Mouse (Mus musculus) macrophage (primary cell): ENCODE results near the gene Cntnap5b. TPM values are rescaled to one million over a fixed set of nuclear protein-coding genes. Genes with fewer than 3 reads are reported as not detected.

ENCODE experiments used
- H3K27ac ChIP-seq: fragments of 350-480 bp; formaldehyde crosslinking; 2 replicates; pipeline ENCODE4 v1.9.0; 2021
- H3K36me3 ChIP-seq: fragments of 350-480 bp; formaldehyde crosslinking; 2 replicates; pipeline ENCODE4 v1.9.0; 2021; ENCODE audit errors: inconsistent target
- H3K4me3 ChIP-seq: fragments of 350-480 bp; formaldehyde crosslinking; 2 replicates; pipeline ENCODE4 v1.9.0; 2021; ENCODE audit errors: inconsistent target
- H3K79me2 ChIP-seq: fragments of 350-480 bp; formaldehyde crosslinking; 2 replicates; pipeline ENCODE4 v1.9.0; 2021; ENCODE audit errors: inconsistent target
- WGBS: methylation state at CpG from one replicate; pipeline ENCODE4 v1.1.7; 2026; ENCODE audit warnings: inconsistent platforms; ENCODE audit not compliant: missing documents; 5-methylcytosine and 5-hydroxymethylcytosine counted together
- polyA plus RNA-seq: library from polyadenylated mRNA; stranded (reverse); fragments of 250-400 nt; gene quantifications from 3 replicates; pipeline ENCODE4 v1.2.4, GENCODE M21; 2018; ENCODE audit warnings: inconsistent platforms

The Cntnap5b gene
- polyA plus RNA-seq, 1 experiment from 2014 or later, result not detected

DNA sequence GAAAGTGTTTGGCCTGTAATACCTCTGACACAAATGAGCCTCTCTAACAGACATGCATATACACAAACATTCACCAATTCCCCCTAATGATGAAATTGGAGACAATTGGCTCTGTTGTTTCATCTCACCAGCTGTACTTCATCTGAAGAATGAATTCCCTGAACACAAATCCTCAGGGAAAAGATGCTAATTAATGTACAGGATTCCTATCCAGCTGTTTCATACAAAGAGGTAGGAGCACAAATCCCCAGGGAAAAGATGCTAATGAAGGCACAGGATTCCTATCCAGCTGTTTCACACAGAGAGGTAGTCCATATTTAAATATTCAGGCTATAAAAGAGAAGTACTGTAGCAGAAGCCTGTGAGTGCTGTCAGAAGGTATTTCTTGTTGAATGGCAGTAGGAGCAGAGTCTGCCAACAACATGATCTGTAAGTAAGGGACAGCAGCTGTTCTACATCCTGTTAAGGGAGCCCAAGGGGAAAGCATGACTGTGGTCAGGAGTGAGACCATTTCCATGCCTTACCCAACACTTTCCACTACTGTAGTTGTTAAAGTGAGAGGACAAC lies 644.2 kb downstream of the Cntnap5b start:
- no peaks in the 10 kb centered on the region for H3K36me3 ChIP-seq
- H3K4me3 ChIP-seq, result no peak overlapping the region
- H3K27ac ChIP-seq, result no peak overlapping the region
- H3K79me2 ChIP-seq, result no peaks in the 10 kb centered on the region

DNA sequence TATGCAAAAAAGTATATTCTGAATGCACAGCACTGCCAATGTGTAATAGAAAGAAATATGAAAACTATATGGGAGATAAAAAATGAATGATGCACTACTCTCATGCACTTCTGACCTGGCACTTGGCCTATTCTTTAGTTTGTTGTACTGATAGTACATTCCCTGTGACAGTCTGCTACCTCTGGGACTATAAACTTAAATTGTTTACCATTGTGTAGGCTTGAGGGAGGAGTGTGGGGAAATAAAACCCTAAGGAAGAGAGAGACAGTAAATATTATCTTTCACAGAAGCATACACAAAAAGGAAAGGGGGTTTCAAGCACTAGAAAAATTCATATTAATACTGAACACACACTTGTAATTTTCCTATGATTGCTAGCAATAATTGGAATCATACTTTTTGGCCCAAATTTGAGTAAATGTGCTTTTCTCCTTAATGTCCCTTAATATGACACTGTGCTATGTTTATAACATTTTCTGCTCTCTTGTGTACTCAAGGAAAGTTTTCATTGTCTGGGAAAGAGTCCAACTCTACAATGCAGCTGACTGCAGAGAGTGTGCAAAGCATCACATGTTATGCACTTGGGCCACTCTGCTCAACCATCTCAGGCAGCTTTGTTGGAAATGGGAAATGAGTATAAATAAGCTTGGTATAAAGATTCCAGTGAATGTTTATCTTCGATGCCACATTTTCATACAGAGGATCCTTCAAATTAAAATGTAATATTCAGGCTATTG lies 657.6 kb downstream of the Cntnap5b start:
- H3K79me2 ChIP-seq, result no peaks in the 10 kb centered on the region
- no peaks in the 10 kb centered on the region for H3K36me3 ChIP-seq
- no peak overlapping the region for H3K4me3 ChIP-seq
- 100% methylated on average over 1 of the region's 1 CpGs for WGBS
- no peak overlapping the region for H3K27ac ChIP-seq

DNA sequence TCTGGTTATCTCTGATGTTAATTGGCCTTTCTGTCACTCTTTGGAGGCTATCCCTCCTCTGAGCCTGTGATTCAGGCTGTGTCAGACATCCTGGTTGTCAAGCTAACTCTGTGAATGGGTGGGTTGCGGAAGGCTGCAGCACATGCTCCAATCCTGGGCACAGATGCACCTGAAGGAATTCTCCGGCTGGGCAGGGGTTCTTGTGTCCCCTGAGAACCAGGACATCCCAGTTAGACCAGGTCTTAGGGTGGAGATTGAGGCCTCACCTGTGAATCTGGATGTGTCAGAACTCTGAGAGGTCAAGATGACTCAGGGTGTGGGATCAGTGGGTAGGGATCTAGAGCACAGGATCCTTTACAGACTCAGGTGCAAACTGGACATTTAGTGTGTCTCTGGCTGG lies 691.3 kb downstream of the Cntnap5b start:
- WGBS, result 96% methylated on average over 2 of the region's 2 CpGs
- no peak overlapping the region for H3K4me3 ChIP-seq
- H3K27ac ChIP-seq, result no peak overlapping the region
- no peaks in the 10 kb centered on the region for H3K79me2 ChIP-seq
- H3K36me3 ChIP-seq, result no peaks in the 10 kb centered on the region

DNA sequence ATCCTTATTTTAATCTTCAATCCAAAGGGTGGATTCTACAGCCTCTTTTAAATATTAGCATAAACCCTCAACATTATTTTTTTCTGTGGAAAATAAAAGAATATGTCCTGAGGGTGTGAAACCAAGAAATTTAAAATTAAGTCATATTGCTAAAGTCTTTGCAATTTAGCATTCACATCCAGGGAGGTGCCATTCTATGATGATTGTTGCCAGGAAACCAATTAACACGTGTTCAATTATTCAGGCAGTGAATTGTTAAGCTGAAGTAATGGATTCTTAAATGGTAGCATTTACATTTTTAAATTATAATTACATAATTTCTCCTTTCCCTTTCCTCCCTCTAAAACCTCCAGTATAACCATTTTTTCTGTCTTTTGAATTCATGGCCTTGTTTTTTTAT lies 692.7 kb downstream of the Cntnap5b start:
- H3K4me3 ChIP-seq, result no peak overlapping the region
- H3K27ac ChIP-seq, result no peak overlapping the region
- no peaks in the 10 kb centered on the region for H3K36me3 ChIP-seq
- H3K79me2 ChIP-seq, result no peaks in the 10 kb centered on the region
- WGBS, result 24% methylated on average over 1 of the region's 1 CpGs

DNA sequence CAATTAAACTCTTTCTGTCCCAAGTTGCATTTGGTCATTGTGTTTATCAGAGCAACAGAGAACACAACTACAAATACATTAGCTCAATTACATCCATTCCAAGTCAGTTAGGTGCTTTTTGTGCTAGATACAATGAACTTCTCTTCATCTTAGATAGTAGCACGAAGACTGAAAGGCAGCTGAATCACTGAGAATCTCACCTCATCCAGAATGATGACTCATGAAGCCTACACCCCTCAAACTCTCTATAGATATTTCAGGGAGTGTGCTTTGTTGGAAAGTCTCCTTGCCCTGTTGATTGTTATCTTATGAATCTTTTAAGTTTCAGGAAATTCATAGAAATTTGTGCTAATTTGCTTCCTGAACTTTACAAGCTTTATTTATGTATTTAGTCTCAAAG lies 695.0 kb downstream of the Cntnap5b start:
- no peaks in the 10 kb centered on the region for H3K79me2 ChIP-seq
- 44% methylated on average over 1 of the region's 1 CpGs for WGBS
- no peak overlapping the region for H3K27ac ChIP-seq
- H3K4me3 ChIP-seq, result no peak overlapping the region
- no peaks in the 10 kb centered on the region for H3K36me3 ChIP-seq

DNA sequence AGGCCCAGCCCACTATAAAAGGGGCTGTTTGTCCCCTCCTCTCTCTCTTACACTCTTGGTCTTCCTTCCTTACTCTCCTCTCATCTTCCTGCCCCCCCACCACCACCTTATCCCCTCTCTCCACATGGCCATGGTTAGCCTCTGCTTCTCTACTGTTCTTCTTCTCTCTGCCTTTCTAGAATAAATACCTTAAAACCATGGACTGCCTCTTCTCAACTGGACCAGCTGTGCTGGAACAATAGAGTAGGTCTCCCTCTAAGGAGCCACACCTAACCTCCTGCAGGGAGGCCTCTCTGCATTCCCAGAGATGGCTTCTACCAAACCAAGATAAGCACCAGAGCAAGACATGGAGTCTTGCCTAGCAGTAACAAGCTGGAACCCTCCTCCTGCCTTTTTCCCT lies 737.3 kb downstream of the Cntnap5b start:
- Histone ChIP-seq H3K79me2 (no peaks in the 10 kb centered on the region), H3K27ac (no peak overlapping the region), H3K36me3 (no peaks in the 10 kb centered on the region), H3K4me3 (no peak overlapping the region)
